Mouse (Mus musculus) neural tube, embryonic 14.5 days (tissue): Measurements from ENCODE around the gene Vps4b. TPM values are rescaled to one million over a fixed set of nuclear protein-coding genes. Genes with fewer than 3 reads are reported as not detected.

Experiments used
- ATAC-seq: fragments of 200-750 bp; cut with Nextera tagmentation; 2 replicates; pipeline ENCODE4 v1.8.0; 2017; ENCODE audit warnings: low read depth, mild to moderate bottlenecking, moderate TSS enrichment, moderate library complexity
- H3K27ac ChIP-seq: fragments of 300-500 bp; sonication (generic); 2 replicates; pipeline ENCODE4 v1.5.1; 2014; ENCODE audit warnings: low read depth, mild to moderate bottlenecking, control low read depth, low read length, moderate library complexity, mixed read lengths
- H3K27me3 ChIP-seq: fragments of 300-500 bp; sonication (generic); 2 replicates; pipeline ENCODE4 v1.6.1; 2014; ENCODE audit warnings: low read length; ENCODE audit not compliant: control insufficient read depth, insufficient read depth
- H3K36me3 ChIP-seq: fragments of 300-500 bp; sonication (generic); 2 replicates; pipeline ENCODE4 v1.6.1; 2014; ENCODE audit warnings: low read length, mixed read lengths; ENCODE audit not compliant: control insufficient read depth, insufficient read depth
- H3K4me1 ChIP-seq: fragments of 300-500 bp; sonication (generic); 2 replicates; pipeline ENCODE4 v1.6.1; 2014; ENCODE audit warnings: low read length; ENCODE audit not compliant: control insufficient read depth, insufficient read depth
- H3K4me2 ChIP-seq: fragments of 300-500 bp; sonication (generic); 2 replicates; pipeline ENCODE4 v1.6.1; 2014; ENCODE audit warnings: mild to moderate bottlenecking, low read depth, low read length, control low read depth
- H3K4me3 ChIP-seq: fragments of 300-500 bp; sonication (generic); 2 replicates; pipeline ENCODE4 v1.5.1; 2014; ENCODE audit warnings: low read depth, low read length, control low read depth, mixed read lengths
- H3K9ac ChIP-seq: fragments of 300-500 bp; sonication (generic); replicated peaks from 2 replicates; pipeline ENCODE4 v1.6.1; 2014; ENCODE audit warnings: low read depth, mild to moderate bottlenecking, control low read depth, low read length, mixed read lengths
- H3K9me3 ChIP-seq: fragments of 300-500 bp; sonication (generic); 2 replicates; pipeline ENCODE4 v1.6.1; 2016; ENCODE audit warnings: low read length; ENCODE audit not compliant: control insufficient read depth
- WGBS: fragments of 180-500 bp; shearing (Covaris S2); extraction: QIAGEN DNeasy Blood & Tissue Kit; methylation state at CpG from one replicate; pipeline ENCODE4 v1.1.7; 2014; 5-methylcytosine and 5-hydroxymethylcytosine counted together
- polyA plus RNA-seq: library from polyadenylated mRNA; unstranded; fragments of >200 nt; fragmentation: Nextera tagmentation; extraction: Ambion mirVana; gene quantifications from 2 replicates; pipeline ENCODE4 v1.2.1, GENCODE M21; 2014

Vps4b gene
- polyA plus RNA-seq, 1 experiment from 2014 or later = 32.8 TPM

DNA sequence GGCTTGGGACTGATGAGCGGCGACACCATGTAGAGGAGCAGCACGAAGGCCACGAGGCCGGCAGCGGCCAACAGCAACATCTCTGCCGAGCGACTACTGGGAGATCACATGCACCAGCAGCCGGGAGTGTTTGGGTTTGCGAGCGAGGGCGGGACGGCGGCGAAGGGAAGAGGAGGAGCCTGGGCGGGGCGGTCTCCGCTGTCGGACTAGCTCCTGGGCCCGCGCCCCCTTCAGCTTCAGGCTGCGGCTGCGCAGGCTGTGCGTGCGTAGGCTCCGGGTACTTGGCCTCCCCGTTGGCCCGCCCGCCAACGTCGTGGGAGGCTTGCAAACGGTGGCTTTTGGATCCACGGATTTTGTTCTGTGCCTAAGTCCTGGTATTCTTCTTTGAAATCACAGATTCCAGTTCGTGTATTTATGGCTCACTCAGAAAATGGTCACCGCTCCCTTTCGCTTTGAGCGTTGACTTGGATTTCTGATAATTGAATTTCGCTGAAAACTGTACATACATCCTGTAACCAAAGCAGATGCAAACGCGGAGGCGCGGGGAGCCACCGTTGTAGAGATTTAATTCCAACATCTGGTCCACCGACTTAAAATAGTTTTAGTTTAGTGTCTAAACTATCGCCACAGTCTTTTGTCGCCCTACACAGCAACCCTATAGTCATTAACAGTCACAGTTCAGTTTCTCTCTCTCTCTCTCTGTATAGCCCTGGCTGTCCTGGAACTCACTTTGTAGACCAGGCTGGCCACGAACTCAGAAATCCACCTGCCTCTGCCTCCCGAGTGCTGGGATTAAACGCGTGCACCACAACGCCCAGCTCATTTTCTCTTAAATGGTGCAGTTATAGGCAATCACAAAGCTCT is 36.7 kb downstream of the Vps4b start, which contains the start of gene Kdsr:
Kdsr (minus strand) TSS at position 156 of the 864 bp plus-strand sequence.
- peak within 1 kb of the TSS; percentile 53 for H3K4me3 ChIP-seq
- H3K4me1 ChIP-seq = peaks cover 9% of the 10 kb centered on the region
- no peaks in the 10 kb centered on the region for H3K27me3 ChIP-seq
- WGBS = 3% methylated on average over 51 of the region's 51 CpGs
- peak; percentile 99 for ATAC-seq
- no peaks in the 10 kb centered on the region for H3K36me3 ChIP-seq
- peak within 1 kb of the TSS; percentile 93 for H3K4me2 ChIP-seq
- peak within 1 kb of the TSS; percentile 87 for H3K27ac ChIP-seq
- H3K9ac ChIP-seq = peak within 1 kb of the TSS; percentile 72
- H3K9me3 ChIP-seq = no peaks in the 10 kb centered on the region

DNA sequence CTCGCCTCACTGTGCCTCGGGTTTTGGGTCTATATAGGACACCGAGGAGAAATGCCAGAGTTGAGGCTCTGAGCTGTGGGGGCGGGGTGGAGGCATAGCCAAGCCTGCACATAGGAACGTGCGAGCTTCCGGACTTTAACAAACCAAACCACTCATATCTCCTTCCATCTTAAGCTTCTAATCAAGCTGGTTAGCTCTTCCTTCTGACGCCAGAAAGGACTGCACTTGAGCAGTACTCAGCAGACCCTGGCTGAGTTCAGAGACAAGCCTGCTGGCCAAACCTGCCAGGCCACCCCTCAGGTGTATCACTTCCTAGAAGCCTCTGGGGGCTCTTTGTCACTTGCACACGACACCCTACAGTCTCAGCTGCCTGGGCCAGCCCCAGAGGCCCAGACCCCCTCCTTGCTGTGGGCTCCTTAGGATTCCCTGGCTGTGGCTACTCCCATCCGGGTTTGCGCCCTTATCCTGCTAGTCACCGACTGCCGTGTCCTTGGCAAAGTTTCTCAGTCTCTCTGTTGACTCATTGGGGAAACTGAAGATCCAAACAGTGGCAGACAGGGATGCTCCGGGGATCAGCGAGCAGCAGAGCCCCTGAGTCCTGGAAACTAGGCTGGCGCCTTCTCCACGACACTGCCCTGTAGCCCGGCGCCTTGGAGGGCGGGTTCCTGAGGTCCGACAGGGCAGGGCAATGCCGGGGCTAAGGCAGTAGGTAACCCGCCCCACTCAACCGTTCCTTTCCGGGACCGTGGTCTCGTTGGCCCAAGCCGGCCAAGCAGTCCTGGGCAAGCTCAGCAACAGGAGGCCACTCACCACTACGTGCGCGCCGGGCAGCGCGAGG is 37.6 kb downstream of the Vps4b start:
- ATAC-seq = peak; percentile 26
- 6% methylated on average over 34 of the region's 34 CpGs for WGBS
- H3K27me3 ChIP-seq = no peaks in the 10 kb centered on the region
- H3K9me3 ChIP-seq = no peaks in the 10 kb centered on the region
- H3K4me2 ChIP-seq = peak overlapping the region; percentile 93
- H3K27ac ChIP-seq = peak overlapping the region; percentile 87
- peak overlapping the region; percentile 53 for H3K4me3 ChIP-seq
- H3K36me3 ChIP-seq = no peaks in the 10 kb centered on the region
- peaks cover 9% of the 10 kb centered on the region for H3K4me1 ChIP-seq
- peak overlapping the region; percentile 72 for H3K9ac ChIP-seq

DNA sequence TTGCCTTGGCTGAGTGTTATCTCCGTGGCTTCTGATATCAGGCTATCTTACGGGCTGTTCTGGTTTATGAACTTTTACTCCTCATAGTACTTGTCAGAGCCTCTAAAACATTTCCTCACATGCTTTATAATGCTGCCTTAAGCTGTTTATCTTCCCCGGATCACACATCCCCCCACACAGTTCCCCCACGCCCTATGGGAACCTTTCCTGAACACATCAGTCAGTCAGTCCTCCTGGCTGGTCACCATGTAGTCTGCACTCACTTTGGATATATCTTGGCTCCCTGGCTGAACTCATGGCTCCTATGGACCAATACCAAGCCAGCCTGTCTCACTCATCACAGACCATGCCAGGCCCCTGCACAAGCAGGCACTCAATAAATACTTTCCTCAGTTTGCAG is 39.9 kb downstream of the Vps4b start:
- Histone ChIP-seq H3K4me2 (no peak overlapping the region), H3K4me3 (no peak overlapping the region), H3K27me3 (no peaks in the 10 kb centered on the region), H3K4me1 (peaks cover 9% of the 10 kb centered on the region), H3K27ac (no peak overlapping the region), H3K9ac (no peak overlapping the region), H3K36me3 (no peaks in the 10 kb centered on the region), H3K9me3 (no peaks in the 10 kb centered on the region)
- WGBS = 91% methylated on average over 4 of the region's 4 CpGs
- no peak for ATAC-seq

DNA sequence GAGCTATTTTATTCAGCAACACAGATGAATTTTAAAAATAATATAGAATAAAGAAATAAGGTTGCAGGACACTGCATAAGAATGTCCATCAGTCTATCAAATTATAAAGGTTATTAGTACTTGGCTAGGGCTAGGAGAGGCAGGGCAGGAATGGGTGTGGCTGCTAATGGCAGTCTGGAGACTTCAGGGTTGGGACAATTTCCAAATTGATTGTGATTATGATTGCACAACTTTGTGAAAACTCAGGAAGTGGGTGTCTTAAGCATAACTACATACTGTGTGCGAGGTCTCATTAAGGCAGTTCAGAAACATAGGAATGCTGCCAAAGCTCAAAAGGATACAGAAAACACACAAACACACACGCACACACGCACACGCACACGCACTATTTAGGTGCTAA is 44.5 kb downstream of the Vps4b start:
- ATAC-seq = no peak
- H3K4me3 ChIP-seq = no peak overlapping the region
- H3K9me3 ChIP-seq = no peaks in the 10 kb centered on the region
- no peak overlapping the region for H3K4me2 ChIP-seq
- WGBS = 95% methylated on average over 5 of the region's 5 CpGs
- H3K27ac ChIP-seq = no peak overlapping the region
- H3K36me3 ChIP-seq = 0 out of 2 replicates have a peak, but pooled peaks cover 10% of the 10 kb centered on the region
- H3K9ac ChIP-seq = no peak overlapping the region
- no peaks in the 10 kb centered on the region for H3K4me1 ChIP-seq
- no peaks in the 10 kb centered on the region for H3K27me3 ChIP-seq

DNA sequence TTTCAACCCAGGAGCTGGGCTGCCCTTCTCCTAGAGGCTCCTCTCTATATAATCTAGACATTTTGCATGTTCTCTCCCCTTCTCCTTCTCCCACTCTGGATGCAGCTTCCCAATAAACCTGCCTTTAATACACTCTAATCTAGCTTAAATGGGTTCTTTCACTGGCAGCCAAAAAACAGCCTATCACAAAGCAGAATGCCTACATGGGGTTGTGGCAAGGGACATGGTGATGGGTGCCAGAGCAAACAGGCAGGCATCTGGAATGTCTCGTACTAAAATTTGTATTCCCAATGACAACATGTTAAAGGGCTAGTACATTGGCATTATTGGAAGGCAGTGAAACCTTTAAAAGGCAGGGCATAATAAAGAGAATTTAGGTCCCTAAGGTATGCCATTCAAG is 45.9 kb downstream of the Vps4b start:
- H3K9me3 ChIP-seq = no peaks in the 10 kb centered on the region
- H3K4me3 ChIP-seq = no peak overlapping the region
- no peak overlapping the region for H3K9ac ChIP-seq
- H3K4me2 ChIP-seq = no peak overlapping the region
- 89% methylated on average over 1 of the region's 1 CpGs for WGBS
- H3K36me3 ChIP-seq = 0 out of 2 replicates have a peak, but pooled peaks cover 10% of the 10 kb centered on the region
- no peaks in the 10 kb centered on the region for H3K27me3 ChIP-seq
- H3K27ac ChIP-seq = no peak overlapping the region
- no peaks in the 10 kb centered on the region for H3K4me1 ChIP-seq
- ATAC-seq = no peak

DNA sequence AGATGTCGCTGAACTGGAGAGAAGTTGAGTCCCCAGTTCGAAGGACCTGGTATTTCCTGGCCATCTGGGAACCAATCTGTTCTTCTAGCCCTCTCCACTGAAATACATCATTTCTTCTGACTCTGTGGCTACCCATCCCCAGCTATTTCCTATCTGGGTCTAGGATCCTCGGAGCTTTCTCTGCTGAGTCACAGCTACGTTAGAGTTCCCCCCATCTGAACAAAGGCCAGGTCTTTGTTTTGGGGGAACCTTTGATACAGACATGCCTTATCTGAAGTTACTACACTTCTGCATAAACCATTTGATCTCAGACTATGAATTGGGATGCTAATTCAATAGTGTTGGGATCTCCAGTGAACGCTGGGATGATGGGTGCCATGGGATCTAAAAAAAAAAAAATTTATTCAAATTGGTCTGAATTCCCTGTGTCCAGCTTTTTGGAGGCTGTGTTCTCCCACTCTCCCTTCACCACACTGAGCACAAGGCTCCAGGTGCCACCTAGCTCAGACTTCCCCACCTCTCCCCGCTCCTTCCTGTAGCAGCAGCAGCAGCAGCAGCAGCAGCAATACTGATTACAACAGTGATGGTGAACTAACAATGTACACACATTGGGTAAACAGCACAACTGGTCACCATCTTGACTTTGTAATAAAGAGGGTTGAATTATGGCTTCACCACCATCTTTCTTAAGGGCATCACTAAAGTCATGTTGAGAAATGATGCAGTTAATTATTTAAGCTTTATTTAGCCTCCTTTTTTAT is 47.8 kb downstream of the Vps4b start:
- H3K4me3 ChIP-seq = no peak overlapping the region
- H3K9me3 ChIP-seq = no peaks in the 10 kb centered on the region
- H3K4me1 ChIP-seq = no peaks in the 10 kb centered on the region
- no peak overlapping the region for H3K4me2 ChIP-seq
- H3K27ac ChIP-seq = no peak overlapping the region
- ATAC-seq = no peak
- H3K27me3 ChIP-seq = no peaks in the 10 kb centered on the region
- no peak overlapping the region for H3K9ac ChIP-seq
- 0 out of 2 replicates have a peak, but pooled peaks cover 10% of the 10 kb centered on the region for H3K36me3 ChIP-seq
- 90% methylated on average over 6 of the region's 6 CpGs for WGBS

DNA sequence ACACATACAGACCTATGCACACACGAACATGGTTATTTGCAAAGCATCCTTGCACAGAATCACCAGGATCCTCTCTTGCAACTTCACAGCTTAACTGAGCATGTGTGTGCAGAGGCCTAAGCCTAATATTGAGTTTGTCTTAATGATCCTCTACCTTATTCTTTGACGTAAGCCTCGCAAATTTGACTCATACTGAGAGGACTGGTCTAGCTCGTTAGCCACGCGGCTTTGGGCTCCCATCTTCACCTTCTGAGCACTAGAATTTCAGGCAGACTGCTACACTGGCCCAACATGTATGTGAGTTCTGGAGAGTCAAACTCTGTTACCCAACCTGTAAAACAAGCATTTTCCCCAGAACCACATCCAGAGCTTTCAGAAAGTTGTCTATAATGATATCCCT is 53.5 kb downstream of the Vps4b start:
- H3K9ac ChIP-seq = no peak overlapping the region
- no peaks in the 10 kb centered on the region for H3K4me1 ChIP-seq
- H3K9me3 ChIP-seq = no peaks in the 10 kb centered on the region
- H3K4me3 ChIP-seq = no peak overlapping the region
- ATAC-seq = no peak
- no peaks in the 10 kb centered on the region for H3K27me3 ChIP-seq
- 0 out of 2 replicates have a peak, but pooled peaks cover 7% of the 10 kb centered on the region for H3K36me3 ChIP-seq
- WGBS = 94% methylated on average over 6 of the region's 6 CpGs
- H3K4me2 ChIP-seq = no peak overlapping the region
- no peak overlapping the region for H3K27ac ChIP-seq

DNA sequence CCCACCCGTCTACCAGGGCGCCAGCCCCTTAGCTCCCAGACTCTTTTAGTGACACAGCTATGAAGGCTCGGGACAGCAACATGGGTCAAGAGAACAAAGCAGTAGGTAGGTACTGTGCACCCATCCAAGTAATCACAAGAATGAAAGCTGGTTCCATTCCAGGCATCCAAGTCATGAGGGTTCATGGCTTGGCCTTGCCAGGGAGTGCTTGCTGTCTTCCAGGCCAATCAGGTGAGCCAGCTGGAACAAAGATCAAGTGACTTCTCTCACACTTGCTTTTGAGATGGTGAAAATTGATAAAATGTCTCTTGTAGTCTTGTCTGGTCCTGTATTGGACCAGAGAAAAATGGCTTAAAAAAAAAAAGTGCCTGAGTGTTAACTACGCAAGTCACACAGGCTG is 55.8 kb downstream of the Vps4b start:
- WGBS = 93% methylated on average over 4 of the region's 4 CpGs
- no peaks in the 10 kb centered on the region for H3K9me3 ChIP-seq
- no peak overlapping the region for H3K9ac ChIP-seq
- H3K4me2 ChIP-seq = no peak overlapping the region
- no peaks in the 10 kb centered on the region for H3K36me3 ChIP-seq
- no peak overlapping the region for H3K4me3 ChIP-seq
- H3K4me1 ChIP-seq = no peaks in the 10 kb centered on the region
- no peak overlapping the region for H3K27ac ChIP-seq
- no peak for ATAC-seq
- H3K27me3 ChIP-seq = no peaks in the 10 kb centered on the region
